Mouse (Mus musculus): ENCODE measurements around the gene Synm. TPM values are rescaled to one million over a fixed set of nuclear protein-coding genes. Genes with fewer than 3 reads are reported as not detected.

The Synm gene
- total and polyA plus RNA-seq, 3 experiments = not detected

- dilution Hi-C loops (cut with MboI; ENCODE audit: extremely low pct_ligation_motif_present, extremely low pct_unique_long_range_greater_than_20kb, low sequenced_read_pairs) = no loop called here
- Histone ChIP-seq H3K27me3 (replicated peaks) (no peaks in the 10 kb centered on the region), H3K79me2 (replicated peaks; ENCODE audit: control insufficient read depth, extremely low read depth, insufficient read depth, poor library complexity, severe bottlenecking) (no peaks in the 10 kb centered on the region), H3K4me1 (ENCODE audit: control insufficient read depth in 1 of 2, insufficient read depth in 2 of 2) (no peaks in the 10 kb centered on the region), H3K4me3 (replicated peaks in 1 of 3; ENCODE audit: low read depth in 2 of 3, low read length in 2 of 3, poor library complexity in 1 of 3) (no peak overlapping the region), H3K27ac (ENCODE audit: insufficient read depth, low read depth) (no peak overlapping the region), H3K4me2 (ENCODE audit: insufficient read depth, low read depth, poor library complexity, severe bottlenecking) (no peak overlapping the region), H3K9me3 (replicated peaks; ENCODE audit: low read length) (peaks cover 2% of the 10 kb centered on the region), H3K36me3 (replicated peaks in 1 of 2; ENCODE audit: control insufficient read depth in 1 of 2, insufficient read depth in 1 of 2, low read length in 1 of 2) (no peaks in the 10 kb centered on the region), H3K9ac (ENCODE audit: insufficient read depth, low read depth) (no peak overlapping the region)
- no peak for TF ChIP-seq MAFK (IDR thresholded peaks at IDR 0.05; ENCODE audit: insufficient replicate concordance, low read length)
- TF ChIP-seq ELF1 (IDR thresholded peaks at IDR 0.05; ENCODE audit: low read depth, low read length) = no peak
- TF ChIP-seq PAX5 (IDR thresholded peaks at IDR 0.05; ENCODE audit: low read length) = no peak
- TF ChIP-seq CHD1 (IDR thresholded peaks at IDR 0.05; ENCODE audit: low read depth, low read length) = no peak
- TF ChIP-seq CHD2 (IDR thresholded peaks at IDR 0.05; ENCODE audit: low read length) = no peak
- no peak for TF ChIP-seq ZNF384 (IDR thresholded peaks at IDR 0.05; ENCODE audit: low read depth, low read length)
- TF ChIP-seq KAT2A (IDR thresholded peaks at IDR 0.05; ENCODE audit: insufficient replicate concordance, low read length) = no peak
- TF ChIP-seq BHLHE40 (IDR thresholded peaks at IDR 0.05; ENCODE audit: low read depth, low read length) = no peak
- TF ChIP-seq ZKSCAN1 (IDR thresholded peaks at IDR 0.05; ENCODE audit: borderline replicate concordance, low read depth, low read length) = no peak
- no peak for TF ChIP-seq MEF2A (IDR thresholded peaks at IDR 0.05; ENCODE audit: borderline replicate concordance, low read depth, low read length)
- TF ChIP-seq JUND (conservative IDR thresholded peaks at IDR 0.05; ENCODE audit: low read depth, low read length) = no peak
- TF ChIP-seq MAX (IDR thresholded peaks at IDR 0.05; ENCODE audit: low read length) = no peak
- TF ChIP-seq EP300 (IDR thresholded peaks at IDR 0.05; ENCODE audit: low read length) = no peak
- TF ChIP-seq ETS1 (conservative IDR thresholded peaks at IDR 0.05; ENCODE audit: low read depth, low read length) = no peak
- no peak for TF ChIP-seq RAD21 (IDR thresholded peaks at IDR 0.05; ENCODE audit: low read depth, low read length)
- no peak for TF ChIP-seq TCF12 (IDR thresholded peaks at IDR 0.05; ENCODE audit: low read depth, low read length)
- DNase-seq (ENCODE audit: extremely low read depth) = no peak
- in situ Hi-C loops (cut with MboI; ENCODE audit: low pct_ligation_motif_present, low pct_unique_long_range_greater_than_20kb, low sequenced_read_pairs) = no loop called here
Measured at GRCm38 (mm10) chr7:67724536-67724935, 35.0 kb downstream of the Synm start.

- Histone ChIP-seq H3K9ac (ENCODE audit: insufficient read depth, low read depth) (no peak overlapping the region), H3K79me2 (replicated peaks; ENCODE audit: control insufficient read depth, extremely low read depth, insufficient read depth, poor library complexity, severe bottlenecking) (no peaks in the 10 kb centered on the region), H3K4me3 (replicated peaks in 1 of 3; ENCODE audit: low read depth in 2 of 3, low read length in 2 of 3, poor library complexity in 1 of 3) (no peak overlapping the region), H3K27me3 (replicated peaks) (no peaks in the 10 kb centered on the region), H3K36me3 (replicated peaks in 1 of 2; ENCODE audit: control insufficient read depth in 1 of 2, insufficient read depth in 1 of 2, low read length in 1 of 2) (no peaks in the 10 kb centered on the region), H3K4me1 (ENCODE audit: control insufficient read depth in 1 of 2, insufficient read depth in 2 of 2) (no peaks in the 10 kb centered on the region), H3K4me2 (ENCODE audit: insufficient read depth, low read depth, poor library complexity, severe bottlenecking) (no peak overlapping the region), H3K9me3 (replicated peaks; ENCODE audit: low read length) (no peaks in the 10 kb centered on the region), H3K27ac (ENCODE audit: insufficient read depth, low read depth) (no peak overlapping the region)
- DNase-seq (ENCODE audit: extremely low read depth) = no peak
- no peak for TF ChIP-seq UBTF (IDR thresholded peaks at IDR 0.05; ENCODE audit: low read depth, low read length)
- TF ChIP-seq ELF1 (IDR thresholded peaks at IDR 0.05; ENCODE audit: low read depth, low read length) = no peak
- TF ChIP-seq MEF2A (IDR thresholded peaks at IDR 0.05; ENCODE audit: borderline replicate concordance, low read depth, low read length) = no peak
- TF ChIP-seq ZC3H11A (IDR thresholded peaks at IDR 0.05; ENCODE audit: low read depth, low read length) = no peak
- TF ChIP-seq KAT2A (IDR thresholded peaks at IDR 0.05; ENCODE audit: insufficient replicate concordance, low read length) = no peak
- no peak for TF ChIP-seq POLR2AphosphoS2 (IDR thresholded peaks at IDR 0.05; ENCODE audit: low read depth, low read length)
- no peak for TF ChIP-seq JUND (conservative IDR thresholded peaks at IDR 0.05; ENCODE audit: low read depth, low read length)
- no peak for TF ChIP-seq JUN (IDR thresholded peaks at IDR 0.05; ENCODE audit: insufficient read depth, low read depth, low read length)
- no peak for TF ChIP-seq ETS1 (conservative IDR thresholded peaks at IDR 0.05; ENCODE audit: low read depth, low read length)
- TF ChIP-seq RAD21 (IDR thresholded peaks at IDR 0.05; ENCODE audit: low read depth, low read length) = no peak
- TF ChIP-seq CHD2 (IDR thresholded peaks at IDR 0.05; ENCODE audit: low read length) = no peak
- TF ChIP-seq BHLHE40 (IDR thresholded peaks at IDR 0.05; ENCODE audit: low read depth, low read length) = no peak
- dilution Hi-C loops (cut with MboI; ENCODE audit: extremely low pct_ligation_motif_present, extremely low pct_unique_long_range_greater_than_20kb, low sequenced_read_pairs) (no loop called here), in situ Hi-C loops (cut with MboI; ENCODE audit: low pct_ligation_motif_present, low pct_unique_long_range_greater_than_20kb, low sequenced_read_pairs) (no loop called here)
Measured at GRCm38 (mm10) chr7:67722163-67722562, 37.4 kb downstream of the Synm start.
